Mouse (Mus musculus): ENCODE measurements around the gene Paqr7.

GRCm38 (mm10) chr4:134461252-134461651 lies 35.2 kb upstream of the Paqr7 start:
- TF ChIP-seq CTCF (IDR thresholded peaks at IDR 0.05; ENCODE audit: borderline replicate concordance, control insufficient read depth, extremely low read depth, insufficient read depth, low read length, poor library complexity) (no peak), POLR2A (IDR thresholded peaks at IDR 0.05; ENCODE audit: control insufficient read depth, extremely low read depth, insufficient read depth, low read length, poor library complexity) (no peak)
